Mouse (Mus musculus) hindbrain, embryonic 11.5 days (tissue): ENCODE results near the gene Ldlrad2. TPM values are rescaled to one million over a fixed set of nuclear protein-coding genes. Genes with fewer than 3 reads are reported as not detected.

ENCODE experiments used
- ATAC-seq: fragments of 200-750 bp; cut with Nextera tagmentation; 2 replicates; pipeline ENCODE4 v1.8.0; 2017; ENCODE audit warnings: mild to moderate bottlenecking, moderate TSS enrichment, moderate library complexity; ENCODE audit not compliant: low FRiP score
- DNase-seq: peaks from one replicate; pipeline ENCODE4 v3.0.0-alpha.2; 2015; ENCODE audit warnings: low spot score
- H3K27ac ChIP-seq: fragments of 300-500 bp; sonication (generic); 2 replicates; pipeline ENCODE4 v1.5.1; 2014; ENCODE audit warnings: mild to moderate bottlenecking, low read depth, low read length
- H3K27me3 ChIP-seq: fragments of 300-500 bp; sonication (generic); 2 replicates; pipeline ENCODE4 v1.6.1; 2014; ENCODE audit warnings: mild to moderate bottlenecking, low read length, moderate library complexity, mixed read lengths; ENCODE audit not compliant: control insufficient read depth, insufficient read depth
- H3K36me3 ChIP-seq: fragments of 300-500 bp; sonication (generic); 2 replicates; pipeline ENCODE4 v1.6.1; 2014; ENCODE audit warnings: mild to moderate bottlenecking, low read length, moderate library complexity, mixed read lengths; ENCODE audit not compliant: control insufficient read depth, insufficient read depth
- H3K4me1 ChIP-seq: fragments of 300-500 bp; sonication (generic); replicated peaks from 2 replicates; pipeline ENCODE4 v1.6.1; 2014; ENCODE audit warnings: low read length, mixed read lengths; ENCODE audit not compliant: control insufficient read depth, insufficient read depth
- H3K4me2 ChIP-seq: fragments of 300-500 bp; sonication (generic); replicated peaks from 2 replicates; pipeline ENCODE4 v1.6.1; 2014; ENCODE audit warnings: mild to moderate bottlenecking, low read depth, low read length
- H3K4me3 ChIP-seq: fragments of 300-500 bp; sonication (generic); 2 replicates; pipeline ENCODE4 v1.5.1; 2014; ENCODE audit warnings: low read depth, low read length
- H3K9ac ChIP-seq: fragments of 300-500 bp; sonication (generic); 2 replicates; pipeline ENCODE4 v1.6.1; 2014; ENCODE audit warnings: low read depth, low read length
- H3K9me3 ChIP-seq: fragments of 300-500 bp; sonication (generic); 2 replicates; pipeline ENCODE4 v1.6.1; 2016; ENCODE audit warnings: low read length; ENCODE audit not compliant: control insufficient read depth
- WGBS: fragments of 180-500 bp; shearing (Covaris S2); extraction: QIAGEN DNeasy Blood & Tissue Kit; methylation state at CpG from one replicate; pipeline ENCODE4 v1.1.7; 2014; 5-methylcytosine and 5-hydroxymethylcytosine counted together
- polyA plus RNA-seq: library from polyadenylated mRNA; unstranded; fragments of >200 nt; fragmentation: Nextera tagmentation; extraction: Ambion mirVana; gene quantifications from 2 replicates; pipeline ENCODE4 v1.2.1, GENCODE M21; 2014

The Ldlrad2 gene
- polyA plus RNA-seq, result 0.68 and 0.77 TPM in 2 replicates

- no peaks in the 10 kb centered on the region for H3K9me3 ChIP-seq
These were observed at the start of gene Ldlrad2 for GRCm38 (mm10) chr4:137574469-137574868. TSS of gene Ldlrad2 (minus strand) at chr4:137574569.

GRCm38 (mm10) chr4:137622847-137623246, 48.5 kb upstream of the Ldlrad2 start:
- 94% methylated on average over 8 of the region's 8 CpGs for WGBS
- no peak overlapping the region for H3K4me3 ChIP-seq
- no peak overlapping the region for H3K9ac ChIP-seq
- no peak for ATAC-seq
- no peaks in the 10 kb centered on the region for H3K4me1 ChIP-seq
- H3K27me3 ChIP-seq, result no peaks in the 10 kb centered on the region
- H3K9me3 ChIP-seq, result no peaks in the 10 kb centered on the region
- H3K27ac ChIP-seq, result no peak overlapping the region
- H3K4me2 ChIP-seq, result no peak overlapping the region
- H3K36me3 ChIP-seq, result peaks cover 14% of the 10 kb centered on the region
- DNase-seq, result no peak

More at GRCm38 (mm10) chr4:137574469-137574868, at the start of gene Ldlrad2:
- Histone ChIP-seq H3K27me3 (peaks cover 7% of the 10 kb centered on the region), H3K36me3 (no peaks in the 10 kb centered on the region), H3K9ac (no peak within 1 kb of the TSS), H3K27ac (no peak within 1 kb of the TSS), H3K4me1 (no peaks in the 10 kb centered on the region), H3K4me2 (no peak within 1 kb of the TSS), H3K4me3 (no peak within 1 kb of the TSS)
- ATAC-seq (no peak), DNase-seq (no peak)
- 79% methylated on average over 10 of the region's 10 CpGs for WGBS

- H3K27ac ChIP-seq, result no peak overlapping the region
- H3K9ac ChIP-seq, result no peak overlapping the region
- DNase-seq (no peak), ATAC-seq (no peak)
- no peaks in the 10 kb centered on the region for H3K4me1 ChIP-seq
- no peak overlapping the region for H3K4me2 ChIP-seq
- H3K27me3 ChIP-seq, result no peaks in the 10 kb centered on the region
- no peak overlapping the region for H3K4me3 ChIP-seq
- peaks cover 19% of the 10 kb centered on the region for H3K36me3 ChIP-seq
- WGBS, result 88% methylated on average over 15 of the region's 15 CpGs
- H3K9me3 ChIP-seq, result no peaks in the 10 kb centered on the region
These were observed 35.9 kb upstream of the Ldlrad2 start for GRCm38 (mm10) chr4:137610256-137610655.

DNA sequence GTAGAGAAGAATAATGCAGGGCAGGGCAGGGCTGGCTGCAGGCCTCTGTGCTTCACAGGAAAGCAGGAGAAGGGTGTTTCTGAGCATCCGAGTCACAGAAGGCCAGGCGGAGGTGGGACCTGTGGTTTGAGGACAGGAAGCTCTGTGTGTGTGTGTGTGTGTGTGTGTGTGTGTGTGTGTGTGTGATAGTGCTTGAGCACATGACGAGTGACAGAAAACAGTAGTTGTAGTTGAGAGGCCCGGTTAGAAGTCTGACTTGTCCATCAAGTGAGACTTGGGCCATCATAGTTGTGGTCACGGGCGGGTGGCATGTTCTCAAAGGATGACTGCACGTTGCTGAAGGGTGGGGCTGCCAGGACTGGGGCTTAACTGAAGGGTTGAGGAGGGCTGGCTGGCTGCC, 35.3 kb upstream of the Ldlrad2 start:
- 90% methylated on average over 7 of the region's 7 CpGs for WGBS
- H3K36me3 ChIP-seq, result peaks cover 19% of the 10 kb centered on the region

GRCm38 (mm10) chr4:137609281-137609680, 34.9 kb upstream of the Ldlrad2 start:
- Histone ChIP-seq H3K9me3 (no peaks in the 10 kb centered on the region), H3K27ac (no peak overlapping the region), H3K36me3 (peaks cover 19% of the 10 kb centered on the region), H3K9ac (no peak overlapping the region), H3K27me3 (no peaks in the 10 kb centered on the region), H3K4me1 (no peaks in the 10 kb centered on the region), H3K4me2 (no peak overlapping the region), H3K4me3 (no peak overlapping the region)
- no peak for DNase-seq
- WGBS, result 93% methylated on average over 7 of the region's 7 CpGs
- ATAC-seq, result no peak

More for the DNA sequence above, 35.3 kb upstream of the Ldlrad2 start:
- ATAC-seq (no peak), DNase-seq (no peak)
- Histone ChIP-seq H3K27me3 (no peaks in the 10 kb centered on the region), H3K4me1 (no peaks in the 10 kb centered on the region), H3K9ac (no peak overlapping the region), H3K27ac (no peak overlapping the region), H3K4me3 (no peak overlapping the region), H3K4me2 (no peak overlapping the region), H3K9me3 (no peaks in the 10 kb centered on the region)

DNA sequence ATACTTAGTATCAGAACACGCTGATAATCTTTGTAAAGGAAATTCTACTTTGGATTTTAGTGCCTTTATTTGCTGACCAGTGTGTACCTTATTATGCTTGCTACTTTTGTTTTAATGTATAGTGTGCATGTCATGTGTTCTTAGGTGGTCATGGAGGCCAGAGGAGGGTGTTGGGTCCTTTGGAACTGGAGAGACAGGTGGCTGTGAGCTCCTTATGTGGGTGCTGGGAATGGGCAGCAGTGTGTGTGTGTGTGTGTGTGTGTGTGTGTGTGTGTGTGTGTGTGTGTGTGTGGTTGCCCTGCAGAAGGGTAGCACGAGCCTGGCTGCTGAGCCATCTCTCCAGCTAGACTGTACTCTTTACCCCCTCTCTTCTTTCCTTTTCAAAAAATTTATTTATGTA, 32.7 kb upstream of the Ldlrad2 start:
- no peaks in the 10 kb centered on the region for H3K9me3 ChIP-seq

GRCm38 (mm10) chr4:137603449-137604171, 29.2 kb upstream of the Ldlrad2 start:
- DNase-seq, result no peak
- no peaks in the 10 kb centered on the region for H3K9me3 ChIP-seq
- no peaks in the 10 kb centered on the region; the same call in 1 of the 2 replicates for H3K4me1 ChIP-seq
- H3K27ac ChIP-seq, result no peak overlapping the region
- no peak overlapping the region for H3K9ac ChIP-seq
- WGBS, result 84% methylated on average over 11 of the region's 11 CpGs
- no peak overlapping the region for H3K4me3 ChIP-seq
- H3K36me3 ChIP-seq, result peaks cover 6% of the 10 kb centered on the region; the same call in 1 of the 2 replicates
- H3K27me3 ChIP-seq, result no peaks in the 10 kb centered on the region
- ATAC-seq, result no peak
- H3K4me2 ChIP-seq, result no peak overlapping the region

More for the DNA sequence above, 32.7 kb upstream of the Ldlrad2 start:
- Histone ChIP-seq H3K4me2 (no peak overlapping the region), H3K27me3 (no peaks in the 10 kb centered on the region), H3K4me3 (no peak overlapping the region), H3K9ac (no peak overlapping the region), H3K27ac (no peak overlapping the region), H3K4me1 (no peaks in the 10 kb centered on the region), H3K36me3 (peaks cover 9% of the 10 kb centered on the region)
- WGBS, result 92% methylated on average over 2 of the region's 2 CpGs
- DNase-seq, result no peak
- ATAC-seq, result no peak

GRCm38 (mm10) chr4:137598577-137598976, 24.2 kb upstream of the Ldlrad2 start:
- Histone ChIP-seq H3K9ac (no peak overlapping the region), H3K36me3 (no peaks in the 10 kb centered on the region), H3K9me3 (no peaks in the 10 kb centered on the region), H3K27me3 (no peaks in the 10 kb centered on the region), H3K4me2 (no peak overlapping the region), H3K4me3 (no peak overlapping the region), H3K4me1 (no peaks in the 10 kb centered on the region; the same call in 1 of the 2 replicates), H3K27ac (no peak overlapping the region)
- ATAC-seq (no peak), DNase-seq (no peak)
- 82% methylated on average over 5 of the region's 5 CpGs for WGBS

- ATAC-seq (no peak), DNase-seq (no peak)
- Histone ChIP-seq H3K9me3 (no peaks in the 10 kb centered on the region), H3K4me1 (no peaks in the 10 kb centered on the region; the same call in 1 of the 2 replicates), H3K36me3 (no peaks in the 10 kb centered on the region), H3K4me2 (no peak overlapping the region), H3K9ac (no peak overlapping the region), H3K27me3 (no peaks in the 10 kb centered on the region), H3K27ac (no peak overlapping the region), H3K4me3 (no peak overlapping the region)
- WGBS, result 93% methylated on average over 4 of the region's 4 CpGs
These were observed 22.8 kb upstream of the Ldlrad2 start for GRCm38 (mm10) chr4:137597098-137597630.
